Mouse (Mus musculus) cerebellum, adult 2 months (tissue): ENCODE data around the gene Daxx.
"Not testable (repeated sequence)": the region's sequence is repeated elsewhere in the genome, so short reads cannot be mapped to it uniquely, and the experiment has no call there.

Experiments used
- CTCF ChIP-seq: fragments of 200-500 bp; IDR thresholded peaks from 2 replicates; pipeline ENCODE4 v1.5.1; 2011; ENCODE audit warnings: low read depth, mild to moderate bottlenecking, control low read depth, low read length, moderate library complexity, borderline replicate concordance; ENCODE audit not compliant: insufficient read depth
- POLR2A ChIP-seq: fragments of 200-500 bp; IDR thresholded peaks from 2 replicates; pipeline ENCODE4 v1.6.1; 2011; ENCODE audit warnings: low read length, control low read depth, borderline replicate concordance; ENCODE audit not compliant: insufficient read depth

- TF ChIP-seq CTCF, POLR2A: not testable (repeated sequence)
Measured at GRCm38 (mm10) chr17:33875797-33876196, 33.4 kb upstream of the Daxx start.
